Mouse (Mus musculus) embryonic stem cell, embryonic (primary cell): Measurements from ENCODE around the gene Tead2.

Source experiments
- CTCF ChIA-PET, 4 experiments: fragments of 300-600 bp in 2 of 4; fragments of 350-600 bp in 2 of 4; sonication (Branson Sonifier 250); formaldehyde crosslinking; loops; one replicate each; lab custom pipeline; 2022; ENCODE audit warnings: inconsistent platforms in 2 of 4; lab: Charles Lee
- POLR2A ChIA-PET, 4 experiments: fragments of 300-600 bp in 2 of 4; fragments of 350-600 bp in 2 of 4; sonication (Branson Sonifier 250); formaldehyde crosslinking; loops; one replicate each; lab custom pipeline; 2022; ENCODE audit warnings: antibody characterized with exemption in 4 of 4, inconsistent platforms in 1 of 4; lab: Charles Lee

Tead2 gene

GRCm38 (mm10) chr7:45240633-45241388, 25.3 kb downstream of the Tead2 start, which contains the start of gene Slc6a16:
Gene Slc6a16 (plus strand): TSS chr7:45241085.
- POLR2A ChIA-PET = interaction anchor here in 3 of 4 experiments (0.6 to 4.0 kb wide), 25 partner anchors 10 to 422 kb away, joined by 3 to 27 read pairs (median 3); partner anchors contain the start of genes Aldh16a1 (in 2 of the 3), Gys1 (in 2 of the 3), Ftl1 (in 1 of the 3) and Tead2 (in 1 of the 3)
- CTCF ChIA-PET = interaction anchor here in 3 of 4 experiments (0.6 to 1.8 kb wide), 7 partner anchors 25 to 194 kb away, joined by 3 to 7 read pairs (median 3); partner anchors contain the start of genes Gys1 (in 1 of the 3) and Tead2 (in 1 of the 3)

- ChIA-PET CTCF (interaction anchor here in 2 of 4 experiments (0.6 to 1.8 kb wide), 5 partner anchors 11 to 193 kb away, joined by 3 to 7 read pairs (median 3); partner anchors contain the start of gene Gys1 (in 1 of the 2)), POLR2A (interaction anchor here in 3 of 4 experiments (0.6 to 3.0 kb wide), 14 partner anchors 11 to 423 kb away, joined by 3 to 27 read pairs (median 3); partner anchors contain the start of genes Gys1 (in 2 of the 3) and Ftl1 (in 1 of the 3))
Observed at GRCm38 (mm10) chr7:45241389-45241749, 25.8 kb downstream of the Tead2 start.

GRCm38 (mm10) chr7:45247666-45248065, 32.1 kb downstream of the Tead2 start:
- POLR2A ChIA-PET = interaction anchor here in 1 of 4 experiments (0.7 kb wide), 1 partner anchor 155 kb away, joined by 3 read pairs; no protein-coding TSS in a partner anchor

GRCm38 (mm10) chr7:45253806-45254205, 38.3 kb downstream of the Tead2 start:
- ChIA-PET CTCF (interaction anchor here in 1 of 4 experiments (0.6 kb wide), 1 partner anchor 9 kb away, joined by 8 read pairs; no protein-coding TSS in a partner anchor), POLR2A (interaction anchor here in 2 of 4 experiments (0.6 to 1.4 kb wide), 5 partner anchors 10 to 70 kb away, joined by 3 to 4 read pairs (median 3); partner anchors contain the start of genes Ccdc155 (in 1 of the 2) and Slc6a16 (in 1 of the 2))

More at GRCm38 (mm10) chr7:45247666-45248065, 32.1 kb downstream of the Tead2 start:
- CTCF ChIA-PET = interaction anchor here in 1 of 4 experiments (0.7 kb wide), 1 partner anchor 93 kb away, joined by 3 read pairs; no protein-coding TSS in a partner anchor

- CTCF ChIA-PET = interaction anchor here in 3 of 4 experiments (0.6 kb wide), 4 partner anchors 53 to 153 kb away, joined by 3 to 11 read pairs (median 6); no protein-coding TSS in a partner anchor
- POLR2A ChIA-PET = interaction anchor here in 3 of 4 experiments (0.6 to 1.2 kb wide), 4 partner anchors 9 to 101 kb away, joined by 3 to 5 read pairs (median 3); no protein-coding TSS in a partner anchor
Observed at GRCm38 (mm10) chr7:45255822-45256221, 40.3 kb downstream of the Tead2 start.

- CTCF ChIA-PET = no interaction called here
- POLR2A ChIA-PET = no interaction called here
Observed at GRCm38 (mm10) chr7:45257063-45257840, 41.7 kb downstream of the Tead2 start.

- POLR2A ChIA-PET = interaction anchor here in 1 of 4 experiments (1.0 kb wide), 2 partner anchors 9 to 189 kb away, joined by 3 read pairs; no protein-coding TSS in a partner anchor
- CTCF ChIA-PET = interaction anchor here in 1 of 4 experiments (0.7 kb wide), 1 partner anchor 46 kb away, joined by 4 read pairs; no protein-coding TSS in a partner anchor
Observed at GRCm38 (mm10) chr7:45259281-45259680, 43.7 kb downstream of the Tead2 start.

- POLR2A ChIA-PET = interaction anchor here in 3 of 4 experiments (0.6 to 1.6 kb wide), 3 partner anchors 31 to 198 kb away, joined by 3 read pairs; partner anchors contain the start of gene Ftl1 (in 1 of the 3)
- CTCF ChIA-PET = interaction anchor here in 3 of 4 experiments (0.6 to 1.6 kb wide), 4 partner anchors 8 to 38 kb away, joined by 3 to 8 read pairs (median 4); partner anchors contain the start of gene Slc6a21 (in 1 of the 3)
Observed at GRCm38 (mm10) chr7:45262266-45262665, 46.7 kb downstream of the Tead2 start.

GRCm38 (mm10) chr7:45263006-45263607, 47.6 kb downstream of the Tead2 start:
- ChIA-PET POLR2A (interaction anchor here in 3 of 4 experiments (0.7 to 1.8 kb wide), 5 partner anchors 10 to 721 kb away, joined by 3 to 6 read pairs (median 3); partner anchors contain the start of gene Ftl1 (in 1 of the 3)), CTCF (interaction anchor here in 2 of 4 experiments (0.6 to 3.7 kb wide), 3 partner anchors 14 to 342 kb away, joined by 3 to 9 read pairs (median 5); partner anchors contain the start of gene Slc6a21 (in 1 of the 2))

GRCm38 (mm10) chr7:45264348-45264747, 48.8 kb downstream of the Tead2 start:
- ChIA-PET CTCF (interaction anchor here in 1 of 4 experiments (3.7 kb wide), 1 partner anchor 41 kb away, joined by 9 read pairs; no protein-coding TSS in a partner anchor), POLR2A (interaction anchor here in 2 of 4 experiments (0.6 to 1.8 kb wide), 6 partner anchors 9 to 295 kb away, joined by 3 to 6 read pairs (median 4); no protein-coding TSS in a partner anchor)

- ChIA-PET POLR2A (interaction anchor here in 2 of 4 experiments (0.6 to 1.4 kb wide), 4 partner anchors 10 to 321 kb away, joined by 3 to 7 read pairs (median 4); no protein-coding TSS in a partner anchor), CTCF (interaction anchor here in 3 of 4 experiments (0.6 to 3.7 kb wide), 3 partner anchors 40 to 285 kb away, joined by 3 to 9 read pairs (median 5); no protein-coding TSS in a partner anchor)
Observed at GRCm38 (mm10) chr7:45265518-45265917, 50.0 kb downstream of the Tead2 start.

GRCm38 (mm10) chr7:45272786-45273412, 57.3 kb downstream of the Tead2 start:
- ChIA-PET CTCF (interaction anchor here in 2 of 4 experiments (1.2 to 1.9 kb wide), 5 partner anchors 11 to 162 kb away, joined by 3 to 6 read pairs (median 4); partner anchors contain the start of gene Gys1 (in 1 of the 2)), POLR2A (interaction anchor here in 3 of 4 experiments (0.9 to 1.9 kb wide), 14 partner anchors 9 to 187 kb away, joined by 3 to 6 read pairs (median 3); partner anchors contain the start of genes Ccdc155 (in 2 of the 3) and Ftl1 (in 1 of the 3))

- CTCF ChIA-PET = interaction anchor here in 3 of 4 experiments (0.6 to 1.9 kb wide), 9 partner anchors 10 to 180 kb away, joined by 3 to 6 read pairs (median 3); partner anchors contain the start of gene Gys1 (in 1 of the 3)
Observed at GRCm38 (mm10) chr7:45273672-45274071, 58.1 kb downstream of the Tead2 start.

GRCm38 (mm10) chr7:45277136-45277760, 61.7 kb downstream of the Tead2 start, which contains the start of gene Slc6a21:
Gene Slc6a21 (plus strand): TSS chr7:45277513.
- ChIA-PET CTCF (interaction anchor here (0.5 to 2.5 kb wide), 43 partner anchors 9 to 426 kb away, joined by 3 to 15 read pairs (median 4); partner anchors contain the start of genes Gys1 (in 1 of the 4), Kcna7 (in 1 of the 4), Lhb (in 1 of the 4) and Ntn5 (in 1 of the 4)), POLR2A (interaction anchor here in 3 of 4 experiments (0.8 to 2.3 kb wide), 23 partner anchors 9 to 198 kb away, joined by 3 to 7 read pairs (median 3); partner anchors contain the start of genes Dkkl1 (in 1 of the 3), Kcna7 (in 1 of the 3), Ppfia3 (in 1 of the 3) and Rcn3 (in 1 of the 3))

More at GRCm38 (mm10) chr7:45273672-45274071, 58.1 kb downstream of the Tead2 start:
- POLR2A ChIA-PET = interaction anchor here in 3 of 4 experiments (0.6 to 1.5 kb wide), 9 partner anchors 9 to 161 kb away, joined by 3 to 6 read pairs (median 3); partner anchors contain the start of genes Ccdc155 (in 2 of the 3), Gys1 (in 1 of the 3) and Tead2 (in 1 of the 3)
